Mouse (Mus musculus): ENCODE results near the gene Mta1.
A peak's percentile ranks its signal among the peaks of the same experiment; 100 is the strongest.

Gene Mta1

GRCm38 (mm10) chr12:113100448-113101076, 2.5 kb downstream of the Mta1 start:
- Histone ChIP-seq H3K4me1 (replicated peaks; ENCODE audit: low read depth, low read length) (peaks cover 91% of the 10 kb centered on the region), H3K9me3 (ENCODE audit: low read length) (no peaks in the 10 kb centered on the region), H3K4me3 (replicated peaks; ENCODE audit: low read length) (peak overlapping the region; percentile 91), H3K27me3 (ENCODE audit: insufficient read depth, low read length) (peaks cover 12% of the 10 kb centered on the region; the same call in 1 of the 2 replicates), H3K36me3 (ENCODE audit: insufficient read depth, low read length) (peaks cover 32% of the 10 kb centered on the region)
- TF ChIP-seq NANOG (IDR thresholded peaks at IDR 0.05; ENCODE audit: borderline replicate concordance, low read length) (no peak), POU5F1 (IDR thresholded peaks at IDR 0.05; ENCODE audit: borderline replicate concordance, low read length) (no peak), CTCF (conservative IDR thresholded peaks at IDR 0.05; ENCODE audit: low read length) (no peak)

- H3K27me3 ChIP-seq (ENCODE audit: insufficient read depth, low read length), result 0 out of 2 replicates have a peak, but pooled peaks cover 6% of the 10 kb centered on the region
- H3K36me3 ChIP-seq (ENCODE audit: insufficient read depth, low read length), result peaks cover 32% of the 10 kb centered on the region
- H3K4me1 ChIP-seq (replicated peaks; ENCODE audit: low read depth, low read length), result peaks cover 87% of the 10 kb centered on the region
- H3K4me3 ChIP-seq (replicated peaks; ENCODE audit: low read length), result peak overlapping the region; percentile 91
- TF ChIP-seq NANOG (IDR thresholded peaks at IDR 0.05; ENCODE audit: borderline replicate concordance, low read length) (no peak), POU5F1 (IDR thresholded peaks at IDR 0.05; ENCODE audit: borderline replicate concordance, low read length) (no peak), CTCF (conservative IDR thresholded peaks at IDR 0.05; ENCODE audit: low read length) (no peak)
- no peaks in the 10 kb centered on the region for H3K9me3 ChIP-seq (ENCODE audit: low read length)
These were observed 3.3 kb downstream of the Mta1 start for GRCm38 (mm10) chr12:113101251-113101960.

- H3K36me3 ChIP-seq (ENCODE audit: insufficient read depth, low read length), result peaks cover 41% of the 10 kb centered on the region
- peaks cover 86% of the 10 kb centered on the region for H3K4me1 ChIP-seq (replicated peaks; ENCODE audit: low read depth, low read length)
- H3K27me3 ChIP-seq (ENCODE audit: insufficient read depth, low read length), result no peaks in the 10 kb centered on the region
- TF ChIP-seq NANOG (IDR thresholded peaks at IDR 0.05; ENCODE audit: borderline replicate concordance, low read length) (no peak), CTCF (conservative IDR thresholded peaks at IDR 0.05; ENCODE audit: low read length) (peak; percentile 47)
- no peaks in the 10 kb centered on the region for H3K9me3 ChIP-seq (ENCODE audit: low read length)
- H3K4me3 ChIP-seq (replicated peaks; ENCODE audit: low read length), result 0 out of 2 replicates have a peak overlapping the region, but pooled peaks have one; percentile 29
These were observed 4.4 kb downstream of the Mta1 start for GRCm38 (mm10) chr12:113102461-113102860.

GRCm38 (mm10) chr12:113103846-113104451, 5.9 kb downstream of the Mta1 start:
- Histone ChIP-seq H3K4me3 (replicated peaks; ENCODE audit: low read length) (no peak overlapping the region; the same call in 1 of the 2 replicates), H3K36me3 (ENCODE audit: insufficient read depth, low read length) (peaks cover 49% of the 10 kb centered on the region), H3K4me1 (replicated peaks; ENCODE audit: low read depth, low read length) (peaks cover 93% of the 10 kb centered on the region), H3K27me3 (ENCODE audit: insufficient read depth, low read length) (no peaks in the 10 kb centered on the region), H3K9me3 (ENCODE audit: low read length) (no peaks in the 10 kb centered on the region)
- TF ChIP-seq POU5F1 (IDR thresholded peaks at IDR 0.05; ENCODE audit: borderline replicate concordance, low read length) (no peak), CTCF (conservative IDR thresholded peaks at IDR 0.05; ENCODE audit: low read length) (peak; percentile 53)

GRCm38 (mm10) chr12:113106386-113106785, 8.3 kb downstream of the Mta1 start:
- peaks cover 91% of the 10 kb centered on the region for H3K4me1 ChIP-seq (replicated peaks; ENCODE audit: low read depth, low read length)
- no peaks in the 10 kb centered on the region for H3K27me3 ChIP-seq (ENCODE audit: insufficient read depth, low read length)
- TF ChIP-seq CTCF (conservative IDR thresholded peaks at IDR 0.05; ENCODE audit: low read length) (no peak), NANOG (IDR thresholded peaks at IDR 0.05; ENCODE audit: borderline replicate concordance, low read length) (no peak), POU5F1 (IDR thresholded peaks at IDR 0.05; ENCODE audit: borderline replicate concordance, low read length) (no peak)
- no peaks in the 10 kb centered on the region for H3K9me3 ChIP-seq (ENCODE audit: low read length)
- no peak overlapping the region for H3K4me3 ChIP-seq (replicated peaks; ENCODE audit: low read length)
- H3K36me3 ChIP-seq (ENCODE audit: insufficient read depth, low read length), result peaks cover 32% of the 10 kb centered on the region

GRCm38 (mm10) chr12:113107431-113108124, 9.5 kb downstream of the Mta1 start:
- Histone ChIP-seq H3K4me1 (replicated peaks; ENCODE audit: low read depth, low read length) (peaks cover 91% of the 10 kb centered on the region), H3K36me3 (ENCODE audit: insufficient read depth, low read length) (peaks cover 38% of the 10 kb centered on the region), H3K9me3 (ENCODE audit: low read length) (no peaks in the 10 kb centered on the region), H3K27me3 (ENCODE audit: insufficient read depth, low read length) (no peaks in the 10 kb centered on the region), H3K4me3 (replicated peaks; ENCODE audit: low read length) (no peak overlapping the region)
- no peak for TF ChIP-seq POU5F1 (IDR thresholded peaks at IDR 0.05; ENCODE audit: borderline replicate concordance, low read length)
- no peak for TF ChIP-seq CTCF (conservative IDR thresholded peaks at IDR 0.05; ENCODE audit: low read length)

- no peak for TF ChIP-seq POU5F1 (IDR thresholded peaks at IDR 0.05; ENCODE audit: borderline replicate concordance, low read length)
- TF ChIP-seq CTCF (conservative IDR thresholded peaks at IDR 0.05; ENCODE audit: low read length), result no peak
- no peak for TF ChIP-seq NANOG (IDR thresholded peaks at IDR 0.05; ENCODE audit: borderline replicate concordance, low read length)
- H3K36me3 ChIP-seq (ENCODE audit: insufficient read depth, low read length), result peaks cover 40% of the 10 kb centered on the region
- no peaks in the 10 kb centered on the region for H3K9me3 ChIP-seq (ENCODE audit: low read length)
- 0 out of 2 replicates have a peak overlapping the region, but pooled peaks have one; percentile 8 for H3K4me3 ChIP-seq (replicated peaks; ENCODE audit: low read length)
- H3K4me1 ChIP-seq (replicated peaks; ENCODE audit: low read depth, low read length), result peaks cover 91% of the 10 kb centered on the region
- H3K27me3 ChIP-seq (ENCODE audit: insufficient read depth, low read length), result no peaks in the 10 kb centered on the region
These were observed 10.6 kb downstream of the Mta1 start for GRCm38 (mm10) chr12:113108528-113109283.
